Mouse (Mus musculus) heart, postnatal 25 days (tissue): Measurements from ENCODE around the gene Gemin7. TPM values are rescaled to one million over a fixed set of nuclear protein-coding genes. Genes with fewer than 3 reads are reported as not detected.

ENCODE experiments used
- DNase-seq: peaks from one replicate; pipeline ENCODE4 v3.0.0; 2022; ENCODE audit warnings: low spot score
- intact Hi-C: fragments of 180-260 bp; cut with DNase I; formaldehyde crosslinking; loops from one replicate; pipeline ENCODE4 v1.15.1; 2025
- total RNA-seq, 2 experiments: library from RNA; stranded (reverse); gene quantifications; 2 replicates each; pipeline ENCODE4 v1.2.3; 2021

Gemin7 gene
- total RNA-seq, 2 experiments from 2014 or later: 44.6 to 45.6 TPM

DNA sequence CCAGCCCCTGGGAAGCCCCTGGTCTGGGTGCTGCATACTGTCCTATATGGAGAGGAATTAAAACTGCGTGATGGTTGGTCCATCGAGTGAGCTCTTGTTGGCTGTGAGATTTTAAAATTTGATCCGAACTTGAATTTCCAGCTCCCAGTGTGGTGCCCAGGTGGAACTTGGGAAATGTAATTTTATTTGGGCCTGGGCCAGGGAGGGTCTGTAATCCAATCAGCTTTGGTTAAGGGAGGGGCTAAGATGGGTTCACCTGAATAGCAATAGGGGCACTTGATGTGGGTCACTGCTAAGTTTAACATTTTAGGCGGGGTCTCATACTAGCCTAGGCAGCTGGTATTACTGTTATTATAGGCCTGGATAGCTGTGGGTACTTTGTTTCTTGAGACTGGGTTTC is 1.0 kb upstream of the Gemin7 start:
- intact Hi-C loops: no loop called here
- no peak for DNase-seq

GRCm38 (mm10) chr7:19577877-19578414 is 551 bp upstream of the Gemin7 start:
- DNase-seq: no peak
- intact Hi-C loops: no loop called here

DNA sequence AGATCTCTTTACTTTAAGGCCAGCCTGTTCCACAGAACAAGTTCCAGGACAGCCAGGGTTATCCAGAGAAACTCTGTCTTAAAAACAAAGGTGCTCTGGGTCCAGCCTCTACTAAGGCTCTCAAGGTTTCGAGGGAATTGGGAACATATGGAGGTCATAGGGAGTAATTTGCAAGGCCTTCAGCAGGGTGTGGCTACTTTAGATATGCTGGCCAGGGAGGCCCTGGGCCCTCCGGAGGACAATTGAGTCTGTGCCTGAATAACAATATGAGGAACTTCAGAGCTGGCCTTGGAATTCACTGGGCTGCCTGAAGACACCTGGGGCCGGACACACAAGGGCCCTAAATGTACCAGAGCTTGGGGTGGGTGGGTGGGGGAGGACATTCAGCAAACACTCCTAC is 1.8 kb downstream of the Gemin7 start:
- no peak for DNase-seq
- intact Hi-C loops: no loop called here

DNA sequence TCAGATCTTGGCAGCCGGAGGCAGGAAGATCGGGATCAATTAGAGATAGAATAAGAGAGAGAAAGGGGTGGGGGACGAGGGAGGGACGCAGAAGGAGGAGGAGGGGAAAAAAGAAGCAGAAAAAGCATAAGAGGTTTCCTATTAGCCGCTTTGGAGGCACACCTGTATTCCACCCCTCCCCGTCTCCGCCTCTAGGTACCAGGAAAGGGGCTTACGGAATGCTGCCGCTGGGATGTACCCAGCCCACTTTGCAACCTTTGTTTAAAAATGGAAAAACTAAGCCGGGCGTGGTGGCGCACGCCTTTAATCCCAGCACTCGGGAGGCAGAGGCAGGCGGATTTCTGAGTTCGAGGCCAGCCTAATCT is 3.6 kb downstream of the Gemin7 start:
- intact Hi-C loops: loop anchor here (2.0 to 5.0 kb wide), 2 partner anchors 67 to 116 kb away; partner anchors contain the start of gene Mark4
- no peak for DNase-seq

GRCm38 (mm10) chr7:19572926-19573775 is 4.2 kb downstream of the Gemin7 start:
- peak; percentile 64 for DNase-seq
- intact Hi-C loops: loop anchor here (2.0 to 5.0 kb wide), 2 partner anchors 66 to 116 kb away; partner anchors contain the start of gene Mark4

- intact Hi-C loops: loop anchor here (5.0 kb wide), 1 partner anchor 112 kb away; the partner anchor contains the start of gene Mark4
- DNase-seq: no peak
These were observed 7.7 kb downstream of the Gemin7 start for GRCm38 (mm10) chr7:19569647-19570046.

DNA sequence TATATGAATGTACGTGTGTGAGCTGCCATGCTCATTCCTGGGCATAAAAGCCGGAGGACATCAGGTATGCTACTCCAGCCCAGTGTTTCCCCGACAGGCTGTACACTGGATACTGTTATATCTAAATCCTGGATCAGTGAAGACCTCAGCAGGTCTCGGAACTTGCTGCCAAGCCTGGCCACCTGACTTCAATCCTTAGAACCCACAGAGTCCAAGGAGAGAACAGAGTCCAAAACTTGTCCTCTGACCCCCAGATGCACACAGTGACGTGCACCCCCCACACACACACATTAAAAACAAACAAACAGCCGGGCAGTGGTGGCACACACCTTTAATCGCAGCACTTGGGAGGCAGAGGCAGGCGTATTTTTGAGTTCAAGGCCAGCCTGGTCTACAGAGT is 10.0 kb downstream of the Gemin7 start:
- intact Hi-C loops: no loop called here
- no peak for DNase-seq

GRCm38 (mm10) chr7:19565803-19566202 is 11.6 kb downstream of the Gemin7 start:
- intact Hi-C loops: no loop called here
- no peak for DNase-seq

DNA sequence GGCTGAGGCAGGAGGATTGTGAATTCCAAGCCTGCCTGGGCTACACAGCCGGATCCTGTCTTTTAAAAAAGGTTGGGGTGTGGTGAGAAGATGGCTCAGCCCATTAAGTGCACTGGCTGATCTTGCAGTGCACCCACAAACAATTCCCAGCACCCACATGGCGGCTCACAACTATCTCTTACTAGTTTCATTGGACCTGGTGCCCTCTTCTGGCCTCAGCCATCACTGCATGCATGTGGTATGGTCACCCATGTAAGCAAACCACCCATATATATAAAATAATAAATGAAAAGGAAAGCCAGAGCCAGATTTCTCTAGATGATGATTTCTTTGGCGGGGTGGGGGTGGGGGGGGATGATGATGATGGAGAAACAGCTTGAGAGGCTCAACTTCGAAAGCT is 12.9 kb downstream of the Gemin7 start:
- intact Hi-C loops: loop anchor here (5.0 kb wide), 1 partner anchor 57 kb away; the partner anchor contains the start of genes Bloc1s3 and Trappc6a
- DNase-seq: no peak

DNA sequence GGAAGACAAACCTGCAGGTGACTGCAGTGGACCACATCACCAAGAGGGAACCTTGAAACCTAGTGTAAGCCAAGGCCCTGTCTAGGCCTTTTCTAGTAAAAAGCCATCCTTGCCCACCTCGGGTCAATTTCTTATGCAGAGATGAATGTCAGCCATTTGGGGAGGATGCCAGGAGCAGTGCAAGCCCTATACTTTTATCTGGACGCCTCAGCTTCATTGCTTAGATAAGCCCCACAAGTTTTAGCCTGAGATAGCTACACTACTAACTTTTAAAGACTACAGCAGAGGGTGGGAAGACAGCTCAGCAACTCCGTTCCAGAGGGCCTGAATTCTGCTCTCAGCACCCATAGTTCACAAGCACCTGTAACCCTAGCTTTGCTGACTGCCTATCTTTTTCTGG is 13.5 kb downstream of the Gemin7 start:
- DNase-seq: no peak
- intact Hi-C loops: loop anchor here (5.0 kb wide), 1 partner anchor 57 kb away; the partner anchor contains the start of genes Bloc1s3 and Trappc6a

- intact Hi-C loops: loop anchor here (5.0 kb wide), 1 partner anchor 56 kb away; the partner anchor contains the start of genes Bloc1s3 and Trappc6a
- DNase-seq: no peak
These were observed 14.6 kb downstream of the Gemin7 start, which contains the start of gene Ppp1r37 for GRCm38 (mm10) chr7:19562643-19563410. TSS of gene Ppp1r37 (minus strand) at chr7:19563076.

GRCm38 (mm10) chr7:19561765-19562642 is 15.4 kb downstream of the Gemin7 start:
- intact Hi-C loops: loop anchor here (5.0 kb wide), 1 partner anchor 55 kb away; the partner anchor contains the start of genes Bloc1s3 and Trappc6a
- peak; percentile 78 for DNase-seq

DNA sequence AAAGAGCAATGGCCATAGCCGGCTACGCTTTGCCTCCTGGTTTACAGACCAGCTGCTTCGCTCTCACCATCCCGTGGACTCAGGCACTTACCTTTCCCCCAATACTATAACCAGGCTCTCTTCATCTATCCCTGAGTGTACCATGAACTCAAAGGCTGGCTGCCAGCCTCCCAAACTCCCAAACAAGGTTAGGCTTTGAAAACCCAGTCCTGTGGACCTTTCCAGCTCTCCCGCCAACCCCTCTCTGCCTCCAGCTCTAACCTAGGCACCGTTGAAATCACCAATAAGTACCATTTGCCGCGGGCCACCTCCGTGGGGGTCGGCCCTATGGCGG is 16.0 kb downstream of the Gemin7 start:
- no peak for DNase-seq
- intact Hi-C loops: loop anchor here (5.0 kb wide), 1 partner anchor 54 kb away; the partner anchor contains the start of genes Bloc1s3 and Trappc6a

- intact Hi-C loops: loop anchor here (5.0 kb wide), 1 partner anchor 53 kb away; the partner anchor contains the start of genes Bloc1s3 and Trappc6a
- no peak for DNase-seq
These were observed 16.7 kb downstream of the Gemin7 start for GRCm38 (mm10) chr7:19560491-19561260.

GRCm38 (mm10) chr7:19558965-19559364 is 18.4 kb downstream of the Gemin7 start:
- DNase-seq: no peak
- intact Hi-C loops: no loop called here

GRCm38 (mm10) chr7:19557982-19558900 is 19.2 kb downstream of the Gemin7 start:
- intact Hi-C loops: no loop called here
- no peak for DNase-seq

- no peak for DNase-seq
- intact Hi-C loops: no loop called here
These were observed 20.3 kb downstream of the Gemin7 start for GRCm38 (mm10) chr7:19557086-19557485.
